Mouse (Mus musculus) kidney, adult 2 months (tissue): Measurements from ENCODE around the gene Man1a2.
A peak's percentile ranks its signal among the peaks of the same experiment; 100 is the strongest.

Source experiments
- CTCF ChIP-seq: fragments of 200-500 bp; conservative IDR thresholded peaks from 2 replicates; pipeline ENCODE4 v1.5.1; 2011; ENCODE audit warnings: low read depth, mild to moderate bottlenecking, control low read depth, low read length, moderate library complexity, mixed read lengths; ENCODE audit not compliant: insufficient read depth, insufficient read length
- POLR2A ChIP-seq: fragments of 200-500 bp; IDR thresholded peaks from one replicate; pipeline ENCODE4 v1.6.1; 2011; ENCODE audit warnings: low read depth, low read length, control low read depth

DNA sequence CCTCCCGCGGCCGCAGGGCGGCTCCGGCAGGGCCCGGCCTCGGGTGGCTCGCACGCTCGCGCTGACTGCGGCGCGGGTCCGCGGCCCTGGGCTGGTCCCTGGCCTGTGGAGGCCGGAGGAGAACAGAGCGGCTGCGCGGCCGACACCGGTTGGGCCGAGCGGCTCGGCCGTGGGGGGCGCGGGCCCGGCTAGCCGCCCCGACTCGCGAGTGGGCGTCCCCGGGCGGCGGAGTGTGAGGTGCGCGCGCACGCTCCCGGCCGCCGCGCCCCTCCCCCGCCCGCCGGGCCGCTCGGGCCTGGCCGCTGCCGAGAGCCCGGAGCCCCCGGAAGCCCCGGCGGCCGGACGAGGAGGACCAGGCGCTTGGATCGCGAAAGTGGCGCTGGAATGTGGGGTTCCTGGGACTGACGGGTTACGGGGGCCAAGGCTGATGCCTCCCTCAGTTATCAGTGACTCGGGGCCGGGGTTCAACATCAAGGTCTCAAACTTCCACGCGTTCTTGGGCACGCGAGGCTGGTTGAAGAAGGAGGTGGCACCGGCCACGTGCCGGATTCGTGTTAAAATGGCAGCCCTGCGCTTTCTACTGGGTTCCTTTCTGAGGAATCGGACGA, 564 bp upstream of the Man1a2 start:
- TF ChIP-seq CTCF (no peak), POLR2A (peak; percentile 20)
